Mouse (Mus musculus): Measurements from ENCODE around the gene Haus6.
A peak's percentile ranks its signal among the peaks of the same experiment; 100 is the strongest.

The Haus6 gene

DNA sequence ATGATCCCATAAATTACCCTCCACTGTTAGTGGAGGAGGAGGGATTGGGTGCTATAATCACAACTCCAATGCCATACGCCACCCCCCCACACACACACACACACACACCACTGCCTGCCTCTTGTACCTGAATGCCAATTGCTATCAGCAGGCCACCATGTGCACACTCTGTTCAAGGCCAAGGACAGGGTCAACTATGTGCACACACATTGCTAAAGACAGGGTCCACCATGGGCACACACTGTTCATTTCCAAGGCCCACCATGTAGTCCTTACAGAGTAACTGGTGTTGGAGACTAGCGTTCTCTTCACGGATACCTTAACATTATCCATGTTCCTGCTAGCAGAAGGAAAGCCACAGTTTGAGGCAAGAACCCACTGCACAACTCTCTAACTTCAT, 50.8 kb downstream of the Haus6 start:
- DNase-seq, result no peak

- no peak for DNase-seq
Measured at GRCm38 (mm10) chr4:86559006-86559405, 52.8 kb downstream of the Haus6 start.

DNA sequence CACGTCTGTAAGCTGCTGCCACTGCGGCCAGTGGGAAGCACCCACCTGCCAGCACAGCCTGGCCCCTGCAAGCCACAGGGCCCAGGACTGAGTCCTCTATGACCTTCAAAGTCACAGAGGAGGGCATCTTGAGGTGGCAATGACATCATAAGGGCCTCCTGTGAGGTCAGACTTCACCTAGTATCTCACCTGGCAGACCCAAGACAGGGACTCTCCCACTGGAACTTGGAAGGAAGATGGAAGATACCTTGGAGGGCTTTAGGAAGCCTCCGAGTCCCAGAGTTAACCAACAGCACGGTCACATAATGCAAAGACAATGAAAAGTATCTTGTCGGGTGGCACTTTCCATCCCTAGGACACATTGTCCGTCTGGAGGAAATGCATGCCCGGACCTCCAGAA, 53.6 kb downstream of the Haus6 start, which contains the start of gene Saxo1:
TSS of gene Saxo1 (minus strand) at position 101 of the 400 bp plus-strand sequence.
- no peak for DNase-seq

GRCm38 (mm10) chr4:86557371-86557770, 54.5 kb downstream of the Haus6 start:
- no peak for DNase-seq

DNA sequence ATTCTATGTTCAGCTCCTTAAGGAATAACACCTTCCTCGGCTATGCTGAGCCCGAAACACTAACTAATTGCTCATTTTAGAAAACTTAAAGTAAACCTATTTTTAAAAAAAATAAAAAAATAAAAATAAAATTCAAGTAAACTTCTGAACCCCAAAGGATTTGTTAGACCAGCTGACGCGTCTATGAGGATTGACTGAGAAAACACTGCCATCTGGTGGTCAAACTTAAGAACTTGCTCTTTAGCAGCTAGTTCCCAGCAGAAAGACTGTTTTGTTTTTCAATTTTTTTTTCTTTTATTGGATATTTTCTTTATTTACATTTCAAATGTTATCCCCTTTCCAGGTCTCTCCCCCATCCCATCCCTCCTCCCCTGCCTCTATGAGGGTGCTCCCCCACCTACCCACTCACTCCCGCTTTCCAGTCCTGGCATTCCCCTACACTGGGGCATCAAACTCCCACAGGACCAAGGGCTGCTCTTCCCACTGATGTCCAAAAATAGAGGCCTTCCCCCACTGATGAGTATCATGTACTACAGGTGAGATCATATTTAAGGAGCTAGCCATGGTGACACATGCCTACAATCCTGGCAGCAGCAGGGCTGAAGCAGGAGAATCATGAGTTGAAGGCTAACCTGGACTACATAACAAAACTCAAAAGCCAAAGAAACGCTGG, 56.7 kb downstream of the Haus6 start:
- DNase-seq, result peak; percentile 17

DNA sequence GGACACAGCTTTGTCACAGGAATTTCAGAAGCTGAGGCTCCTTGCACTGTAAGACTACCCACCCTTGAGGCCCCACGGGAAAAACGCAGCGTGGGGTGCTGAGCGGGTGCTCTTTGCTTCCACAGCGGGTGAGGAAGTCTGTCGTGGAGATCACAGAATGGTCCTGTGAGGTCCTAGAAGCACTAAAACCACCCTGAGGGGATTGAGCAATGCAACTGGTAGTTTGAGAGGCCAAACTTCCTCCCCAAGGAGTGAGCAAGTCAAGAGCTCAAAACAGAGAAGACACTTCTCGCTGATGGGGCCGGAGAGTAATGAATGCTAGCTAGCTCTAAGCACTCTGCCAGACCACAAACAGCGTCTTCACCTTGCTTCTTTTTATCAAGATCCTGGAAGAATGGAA, 63.5 kb downstream of the Haus6 start:
- DNase-seq, result no peak

GRCm38 (mm10) chr4:86545615-86546014, 66.2 kb downstream of the Haus6 start:
- peak; percentile 21 for DNase-seq

GRCm38 (mm10) chr4:86543999-86544398, 67.9 kb downstream of the Haus6 start:
- DNase-seq, result no peak

- no peak for DNase-seq
Measured at GRCm38 (mm10) chr4:86541573-86541972, 70.3 kb downstream of the Haus6 start.

DNA sequence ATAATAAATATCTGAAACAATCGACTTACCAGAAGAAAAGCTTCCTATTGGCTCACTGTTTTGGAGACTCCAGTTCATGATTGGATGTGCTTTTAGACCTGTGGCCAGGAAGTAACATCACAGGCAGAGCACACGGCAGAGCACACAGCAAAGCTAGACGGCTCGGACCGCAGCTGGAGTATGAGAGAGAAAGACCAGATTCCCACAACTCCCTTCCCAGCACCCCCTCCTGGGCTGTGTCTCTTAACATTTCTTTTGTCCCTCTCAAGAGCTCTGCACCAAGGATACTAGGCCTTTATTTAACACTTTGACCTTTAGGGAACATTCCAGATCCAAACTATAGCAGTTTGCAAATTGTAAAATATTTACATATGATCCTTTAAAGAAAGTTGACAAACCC, 72.9 kb downstream of the Haus6 start:
- no peak for DNase-seq

DNA sequence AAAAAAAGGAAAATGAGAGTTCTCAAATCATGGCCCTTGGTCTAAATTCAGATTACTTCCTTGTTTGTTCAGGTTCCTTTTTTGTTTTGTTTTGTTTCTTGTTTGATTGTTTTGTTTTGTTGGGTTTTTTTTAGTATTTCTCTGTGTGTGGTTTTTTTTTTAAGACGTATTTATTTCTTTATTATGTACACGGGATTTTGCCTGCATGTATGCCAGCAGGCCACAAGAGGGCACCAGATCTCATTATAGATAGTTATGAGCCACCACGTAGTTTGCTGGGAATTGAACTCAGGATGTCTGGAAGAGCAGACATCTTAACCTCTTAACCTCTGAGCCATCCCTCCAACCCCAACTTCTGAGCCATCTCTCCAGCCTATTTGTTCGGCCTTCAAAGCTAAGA, 73.9 kb downstream of the Haus6 start:
- DNase-seq, result peak; percentile 26

- DNase-seq, result no peak
Measured at GRCm38 (mm10) chr4:86534091-86534481, 77.8 kb downstream of the Haus6 start.

DNA sequence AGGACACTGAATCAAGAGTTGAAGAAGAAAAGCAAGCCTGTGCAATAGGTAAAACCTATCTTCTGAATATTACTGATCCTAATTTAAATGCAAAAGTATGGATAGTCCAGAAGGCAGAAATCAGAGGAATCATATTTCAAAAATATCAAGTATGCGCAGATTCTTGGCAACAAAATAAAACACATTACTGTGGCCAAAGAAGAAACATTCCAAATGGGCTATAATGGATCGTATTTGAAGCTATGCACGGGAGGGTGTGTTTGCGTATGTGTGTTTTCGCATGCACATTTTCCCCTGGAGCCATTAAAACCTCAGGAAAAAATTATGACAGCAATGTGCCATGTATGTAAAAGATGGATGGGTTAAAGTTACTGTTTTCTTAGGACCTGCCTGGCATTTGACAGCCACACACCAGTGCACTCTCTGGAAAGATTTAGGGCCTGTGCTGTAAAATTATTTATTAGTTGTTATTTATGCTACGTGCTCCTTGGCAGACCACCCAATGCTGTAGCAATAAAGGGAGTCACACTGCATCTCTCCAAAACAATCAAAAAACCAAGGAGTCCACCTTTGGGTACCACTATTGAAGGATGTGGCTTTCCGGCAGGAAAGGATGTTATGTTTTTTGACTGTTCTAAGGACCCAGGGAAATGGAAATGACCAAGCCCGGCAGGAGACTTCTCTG, 78.3 kb downstream of the Haus6 start:
- no peak for DNase-seq

DNA sequence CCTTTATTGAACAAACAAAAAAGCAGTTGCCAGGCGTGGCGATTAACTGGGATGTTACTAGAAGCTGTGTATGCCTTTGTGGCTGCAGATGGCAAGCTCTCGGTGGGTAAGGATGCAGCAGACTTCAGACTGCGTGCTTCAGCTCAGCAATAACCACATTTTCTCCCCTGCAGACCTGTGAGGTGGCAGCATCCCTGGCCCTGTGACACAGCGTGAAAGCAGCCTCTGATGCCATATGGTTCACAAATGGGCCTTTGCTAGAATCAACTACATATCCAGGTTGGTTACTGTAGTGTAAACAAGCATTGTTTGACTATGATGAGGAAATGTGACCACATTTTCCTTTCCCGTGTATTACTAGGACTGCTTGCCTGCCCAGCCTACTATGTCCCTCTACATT, 82.7 kb downstream of the Haus6 start:
- peak; percentile 64 for DNase-seq
